Mouse (Mus musculus) lung, postnatal 0 days (tissue): ENCODE data around the gene Itprip. TPM values are rescaled to one million over a fixed set of nuclear protein-coding genes. Genes with fewer than 3 reads are reported as not detected.

ENCODE experiments used
- ATAC-seq: fragments of 200-750 bp; cut with Nextera tagmentation; 2 replicates; pipeline ENCODE4 v1.8.0; 2017; ENCODE audit warnings: moderate library complexity
- DNase-seq: peaks from one replicate; pipeline ENCODE4 v3.0.0-alpha.2; 2016; ENCODE audit warnings: low spot score
- H3K27ac ChIP-seq: fragments of 300-500 bp; sonication (generic); 2 replicates; pipeline ENCODE4 v1.5.1; 2014; ENCODE audit warnings: antibody characterized with exemption, mild to moderate bottlenecking, low read length, mixed read lengths
- H3K27me3 ChIP-seq: fragments of 300-500 bp; sonication (generic); replicated peaks from 2 replicates; pipeline ENCODE4 v1.6.1; 2014; ENCODE audit warnings: low read length, mixed read lengths; ENCODE audit not compliant: insufficient read depth
- H3K36me3 ChIP-seq: fragments of 300-500 bp; sonication (generic); 2 replicates; pipeline ENCODE4 v1.6.1; 2014; ENCODE audit warnings: low read length, mixed read lengths; ENCODE audit not compliant: insufficient read depth
- H3K4me1 ChIP-seq: fragments of 300-500 bp; sonication (generic); 2 replicates; pipeline ENCODE4 v1.6.1; 2014; ENCODE audit warnings: antibody characterized with exemption, low read depth, low read length, mixed read lengths; ENCODE audit not compliant: insufficient read depth
- H3K4me2 ChIP-seq: fragments of 300-500 bp; sonication (generic); replicated peaks from 2 replicates; pipeline ENCODE4 v1.6.1; 2014; ENCODE audit warnings: low read depth, mild to moderate bottlenecking, low read length, moderate library complexity, mixed read lengths
- H3K4me3 ChIP-seq: fragments of 300-500 bp; sonication (generic); 2 replicates; pipeline ENCODE4 v1.5.1; 2014; ENCODE audit warnings: low read depth, low read length
- H3K9ac ChIP-seq: fragments of 300-500 bp; sonication (generic); replicated peaks from 2 replicates; pipeline ENCODE4 v1.6.1; 2014; ENCODE audit warnings: low read depth, mild to moderate bottlenecking
- H3K9me3 ChIP-seq: fragments of 300-500 bp; sonication (generic); 2 replicates; pipeline ENCODE4 v1.6.1; 2016; ENCODE audit warnings: low read length, mixed read lengths
- CTCF ChIP-seq: IDR thresholded peaks from 2 replicates; pipeline ENCODE4 v1.5.1; 2016; ENCODE audit warnings: antibody characterized with exemption, mild to moderate bottlenecking
- EP300 ChIP-seq: IDR thresholded peaks from 2 replicates; pipeline ENCODE4 v1.6.1; 2016; ENCODE audit warnings: antibody characterized with exemption, mild to moderate bottlenecking, control low read depth
- WGBS: fragments of 180-500 bp; shearing (Covaris S2); extraction: QIAGEN DNeasy Blood & Tissue Kit; methylation state at CpG from one replicate; pipeline ENCODE4 v1.1.7; 2014; 5-methylcytosine and 5-hydroxymethylcytosine counted together
- polyA plus RNA-seq: library from polyadenylated mRNA; unstranded; fragments of >200 nt; fragmentation: Nextera tagmentation; extraction: Ambion mirVana; gene quantifications from 2 replicates; pipeline ENCODE4 v1.2.1, GENCODE M21; 2015

Gene Itprip
- polyA plus RNA-seq, 1 experiment from 2014 or later, result 15.6 TPM

DNA sequence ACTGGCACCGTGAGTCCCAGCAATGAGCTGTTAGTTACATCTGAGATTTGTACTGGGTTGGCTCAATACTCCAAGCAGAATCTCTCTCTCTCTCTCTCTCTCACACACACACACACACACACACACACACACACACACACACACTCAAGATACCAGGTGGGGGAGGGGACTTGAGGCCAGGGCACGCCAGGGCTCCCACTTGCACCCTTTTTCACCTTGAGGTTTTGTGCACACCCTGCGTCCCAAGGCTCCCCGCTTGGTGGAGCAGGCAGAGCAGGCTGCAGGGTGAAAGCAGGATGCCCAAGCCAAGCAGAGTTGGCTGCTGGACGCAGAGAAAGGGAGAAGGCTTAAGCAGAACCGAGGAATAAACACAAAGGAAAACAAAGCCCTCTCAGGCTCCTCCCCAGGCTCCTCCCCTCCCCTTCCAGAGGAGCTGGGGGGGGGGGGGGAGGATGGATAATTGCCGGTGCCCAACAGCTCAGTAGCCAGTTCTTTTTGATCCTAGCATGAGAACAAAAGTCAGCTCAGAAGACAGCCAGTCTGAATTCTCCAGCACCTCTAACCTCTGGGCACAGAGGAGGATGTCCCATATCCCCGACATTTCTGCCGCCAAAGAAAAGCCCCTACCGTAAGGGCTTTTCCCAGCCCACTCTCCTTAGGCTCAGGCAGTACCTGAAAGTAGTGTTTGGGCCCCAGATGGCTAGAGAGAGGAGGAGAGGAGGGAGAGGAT is 9.5 kb downstream of the Itprip start:
- H3K9ac ChIP-seq, result no peak overlapping the region
- no peaks in the 10 kb centered on the region for H3K36me3 ChIP-seq
- H3K4me1 ChIP-seq, result peaks cover 3% of the 10 kb centered on the region
- 0 out of 2 replicates have a peak overlapping the region, but pooled peaks have one; percentile 43 for H3K27ac ChIP-seq
- TF ChIP-seq CTCF (peak; percentile 32), EP300 (no peak)
- H3K4me3 ChIP-seq, result no peak overlapping the region
- ATAC-seq (peak; percentile 53), DNase-seq (peak; percentile 57)
- 9% methylated on average over 10 of the region's 10 CpGs for WGBS
- H3K9me3 ChIP-seq, result no peaks in the 10 kb centered on the region
- H3K27me3 ChIP-seq, result no peaks in the 10 kb centered on the region
- H3K4me2 ChIP-seq, result peak overlapping the region; percentile 39

- H3K27me3 ChIP-seq, result no peaks in the 10 kb centered on the region
- 36% methylated on average over 6 of the region's 6 CpGs for WGBS
- H3K27ac ChIP-seq, result no peak overlapping the region
- TF ChIP-seq EP300, result no peak
- no peak for TF ChIP-seq CTCF
- H3K9me3 ChIP-seq, result no peaks in the 10 kb centered on the region
- no peak overlapping the region for H3K4me3 ChIP-seq
- H3K4me2 ChIP-seq, result no peak overlapping the region
- H3K9ac ChIP-seq, result no peak overlapping the region
- H3K36me3 ChIP-seq, result no peaks in the 10 kb centered on the region
- ATAC-seq (no peak), DNase-seq (no peak)
- H3K4me1 ChIP-seq, result peaks cover 3% of the 10 kb centered on the region
Measured at GRCm38 (mm10) chr19:47908961-47909371, 10.1 kb downstream of the Itprip start.

DNA sequence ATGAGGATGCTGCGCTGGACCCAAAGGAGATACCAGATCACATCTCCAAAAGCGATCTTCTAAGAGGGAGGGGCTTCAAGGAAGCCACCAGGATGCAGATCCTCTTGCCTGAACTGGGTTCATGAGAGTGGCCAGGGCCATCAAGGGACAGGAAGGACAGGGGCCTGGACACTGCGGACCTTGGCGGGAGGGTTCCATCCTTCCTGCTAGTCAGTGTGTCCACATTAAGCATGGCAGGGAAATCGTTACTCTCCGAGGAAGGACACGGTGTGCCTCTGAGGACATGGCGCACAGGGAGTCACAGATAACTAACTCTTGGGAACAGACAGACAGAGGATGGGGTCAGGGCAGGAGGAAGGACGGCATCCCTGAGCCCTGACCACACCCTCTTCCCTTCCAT is 11.5 kb downstream of the Itprip start:
- H3K9ac ChIP-seq, result no peak overlapping the region
- H3K9me3 ChIP-seq, result no peaks in the 10 kb centered on the region
- DNase-seq (no peak), ATAC-seq (peak; percentile 14)
- no peaks in the 10 kb centered on the region for H3K36me3 ChIP-seq
- 79% methylated on average over 9 of the region's 9 CpGs for WGBS
- no peak overlapping the region for H3K4me3 ChIP-seq
- H3K4me2 ChIP-seq, result no peak overlapping the region
- H3K4me1 ChIP-seq, result peaks cover 6% of the 10 kb centered on the region
- no peak for TF ChIP-seq EP300
- no peak for TF ChIP-seq CTCF
- H3K27ac ChIP-seq, result no peak overlapping the region
- H3K27me3 ChIP-seq, result no peaks in the 10 kb centered on the region

DNA sequence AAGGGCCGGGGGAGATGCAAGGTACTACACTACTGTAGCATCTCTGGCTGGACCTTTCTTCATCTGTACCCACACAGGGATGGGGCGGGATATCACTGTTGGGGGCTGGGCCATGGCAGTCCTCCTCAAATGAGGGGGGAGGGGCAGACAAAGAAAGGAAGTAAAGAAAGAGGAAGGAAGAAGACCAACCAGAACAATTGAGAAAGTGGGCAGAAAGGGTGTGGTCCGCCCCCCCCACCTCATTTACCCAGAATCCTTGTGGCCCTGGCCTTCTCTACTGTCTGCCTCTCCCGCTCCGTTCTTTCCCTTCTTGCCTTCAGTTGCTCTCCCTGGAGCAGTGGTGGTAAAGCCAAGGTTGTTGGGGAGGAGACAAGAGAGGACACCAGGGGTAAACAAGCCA is 13.5 kb downstream of the Itprip start:
- H3K4me3 ChIP-seq, result no peak overlapping the region
- H3K27ac ChIP-seq, result no peak overlapping the region
- ATAC-seq (no peak), DNase-seq (peak; percentile 35)
- no peaks in the 10 kb centered on the region for H3K9me3 ChIP-seq
- peaks cover 19% of the 10 kb centered on the region for H3K4me1 ChIP-seq
- TF ChIP-seq EP300 (no peak), CTCF (no peak)
- H3K36me3 ChIP-seq, result no peaks in the 10 kb centered on the region
- H3K4me2 ChIP-seq, result no peak overlapping the region
- WGBS, result 76% methylated on average over 5 of the region's 5 CpGs
- no peaks in the 10 kb centered on the region for H3K27me3 ChIP-seq
- H3K9ac ChIP-seq, result no peak overlapping the region

GRCm38 (mm10) chr19:47905081-47905480 is 14.0 kb downstream of the Itprip start:
- H3K4me1 ChIP-seq, result peaks cover 19% of the 10 kb centered on the region
- ATAC-seq (no peak), DNase-seq (no peak)
- 66% methylated on average over 4 of the region's 4 CpGs for WGBS
- no peak overlapping the region for H3K4me2 ChIP-seq
- no peaks in the 10 kb centered on the region for H3K27me3 ChIP-seq
- H3K4me3 ChIP-seq, result no peak overlapping the region
- no peak overlapping the region for H3K9ac ChIP-seq
- H3K9me3 ChIP-seq, result no peaks in the 10 kb centered on the region
- no peak overlapping the region for H3K27ac ChIP-seq
- TF ChIP-seq EP300 (no peak), CTCF (no peak)
- H3K36me3 ChIP-seq, result no peaks in the 10 kb centered on the region

DNA sequence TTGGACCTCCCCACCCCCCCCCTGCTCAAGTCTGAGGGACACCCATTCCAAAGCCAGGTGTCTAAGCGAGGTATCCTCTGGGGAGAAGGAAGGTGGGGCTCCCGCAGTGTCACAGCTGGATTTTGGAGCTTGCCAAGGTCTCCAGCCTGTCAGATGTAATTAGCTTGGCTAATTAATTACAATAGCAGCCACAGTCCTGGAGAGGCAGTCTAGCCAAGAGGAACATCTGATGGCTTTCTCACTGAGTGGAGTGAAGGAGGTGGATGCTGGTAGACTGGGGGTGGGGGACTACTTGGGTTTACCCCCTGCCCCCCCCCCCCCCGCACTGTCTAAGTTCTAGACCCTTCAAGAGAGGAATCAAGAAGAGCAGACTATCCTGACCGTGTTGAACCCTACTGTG is 15.4 kb downstream of the Itprip start:
- ATAC-seq (no peak), DNase-seq (no peak)
- H3K4me3 ChIP-seq, result no peak overlapping the region
- H3K27ac ChIP-seq, result no peak overlapping the region
- H3K4me1 ChIP-seq, result peaks cover 18% of the 10 kb centered on the region
- TF ChIP-seq CTCF (no peak), EP300 (no peak)
- no peak overlapping the region for H3K4me2 ChIP-seq
- H3K9me3 ChIP-seq, result no peaks in the 10 kb centered on the region
- H3K9ac ChIP-seq, result no peak overlapping the region
- H3K27me3 ChIP-seq, result no peaks in the 10 kb centered on the region
- no peaks in the 10 kb centered on the region for H3K36me3 ChIP-seq
- WGBS, result 79% methylated on average over 4 of the region's 4 CpGs
